Mouse (Mus musculus): ENCODE results near the gene Efcab11. TPM values are rescaled to one million over a fixed set of nuclear protein-coding genes. Genes with fewer than 3 reads are reported as not detected.

Gene Efcab11
- polyA plus RNA-seq, 1 experiment from 2014 or later: 7.1 TPM

DNA sequence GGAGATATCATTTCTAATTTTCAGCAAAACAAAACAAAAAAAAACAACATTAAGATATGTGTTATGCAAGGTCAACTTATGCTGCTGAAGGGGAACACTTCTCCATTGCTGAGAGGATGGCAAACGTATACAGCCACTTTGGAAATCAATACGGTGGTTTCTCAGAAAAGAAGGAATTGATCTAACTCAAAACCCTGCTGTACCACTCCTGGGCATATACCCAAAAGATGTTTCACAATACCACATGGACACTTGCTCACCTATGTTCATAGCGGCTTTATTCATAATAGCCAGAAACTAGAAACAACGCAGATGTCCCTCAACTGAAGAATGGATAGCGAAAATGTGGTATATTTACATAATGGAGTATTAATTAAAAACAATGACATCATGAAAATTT is 25.6 kb downstream of the Efcab11 start:
- no peak for ATAC-seq
- H3K4me1 ChIP-seq (replicated peaks; ENCODE audit: control insufficient read depth, insufficient read depth, low read length): peaks cover 21% of the 10 kb centered on the region
- no peak overlapping the region for H3K9ac ChIP-seq (replicated peaks; ENCODE audit: low read depth, low read length)
- no peaks in the 10 kb centered on the region for H3K36me3 ChIP-seq (ENCODE audit: control insufficient read depth, insufficient read depth)
- 92% methylated on average over 5 of the region's 5 CpGs for WGBS
- no peak overlapping the region for H3K4me2 ChIP-seq (ENCODE audit: low read length)
- H3K9me3 ChIP-seq (ENCODE audit: control insufficient read depth, low read length): no peaks in the 10 kb centered on the region
- no peak overlapping the region for H3K4me3 ChIP-seq (replicated peaks; ENCODE audit: low read length)
- no peaks in the 10 kb centered on the region for H3K27me3 ChIP-seq (replicated peaks; ENCODE audit: control insufficient read depth, insufficient read depth, low read length)
- H3K27ac ChIP-seq (ENCODE audit: low read length): no peak overlapping the region

DNA sequence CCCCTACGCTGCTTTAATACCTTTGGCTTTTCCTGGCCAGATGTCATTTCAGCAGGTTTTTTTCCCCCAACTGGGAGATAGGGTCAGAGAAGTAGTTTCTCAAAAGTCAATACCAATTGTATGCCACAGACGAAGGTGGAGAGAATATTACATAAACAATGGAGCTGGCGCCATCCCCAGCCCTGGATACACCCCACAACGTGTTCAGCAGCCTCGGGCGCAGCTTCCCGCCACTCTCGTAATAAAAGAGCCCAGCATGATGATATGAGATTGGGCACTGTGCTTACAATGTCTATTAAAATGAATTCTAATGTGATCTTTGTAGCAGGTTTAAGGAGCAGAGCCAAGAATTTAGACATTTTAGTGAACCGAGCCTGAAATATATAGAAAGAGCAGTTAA is 28.2 kb downstream of the Efcab11 start:
- ATAC-seq: no peak
- Histone ChIP-seq H3K9me3 (ENCODE audit: control insufficient read depth, low read length) (no peaks in the 10 kb centered on the region), H3K27ac (ENCODE audit: low read length) (no peak overlapping the region), H3K4me1 (replicated peaks; ENCODE audit: control insufficient read depth, insufficient read depth, low read length) (peaks cover 35% of the 10 kb centered on the region), H3K36me3 (ENCODE audit: control insufficient read depth, insufficient read depth) (no peaks in the 10 kb centered on the region), H3K9ac (replicated peaks; ENCODE audit: low read depth, low read length) (no peak overlapping the region), H3K4me3 (replicated peaks; ENCODE audit: low read length) (no peak overlapping the region), H3K4me2 (ENCODE audit: low read length) (no peak overlapping the region), H3K27me3 (replicated peaks; ENCODE audit: control insufficient read depth, insufficient read depth, low read length) (no peaks in the 10 kb centered on the region)
- 36% methylated on average over 9 of the region's 9 CpGs for WGBS

DNA sequence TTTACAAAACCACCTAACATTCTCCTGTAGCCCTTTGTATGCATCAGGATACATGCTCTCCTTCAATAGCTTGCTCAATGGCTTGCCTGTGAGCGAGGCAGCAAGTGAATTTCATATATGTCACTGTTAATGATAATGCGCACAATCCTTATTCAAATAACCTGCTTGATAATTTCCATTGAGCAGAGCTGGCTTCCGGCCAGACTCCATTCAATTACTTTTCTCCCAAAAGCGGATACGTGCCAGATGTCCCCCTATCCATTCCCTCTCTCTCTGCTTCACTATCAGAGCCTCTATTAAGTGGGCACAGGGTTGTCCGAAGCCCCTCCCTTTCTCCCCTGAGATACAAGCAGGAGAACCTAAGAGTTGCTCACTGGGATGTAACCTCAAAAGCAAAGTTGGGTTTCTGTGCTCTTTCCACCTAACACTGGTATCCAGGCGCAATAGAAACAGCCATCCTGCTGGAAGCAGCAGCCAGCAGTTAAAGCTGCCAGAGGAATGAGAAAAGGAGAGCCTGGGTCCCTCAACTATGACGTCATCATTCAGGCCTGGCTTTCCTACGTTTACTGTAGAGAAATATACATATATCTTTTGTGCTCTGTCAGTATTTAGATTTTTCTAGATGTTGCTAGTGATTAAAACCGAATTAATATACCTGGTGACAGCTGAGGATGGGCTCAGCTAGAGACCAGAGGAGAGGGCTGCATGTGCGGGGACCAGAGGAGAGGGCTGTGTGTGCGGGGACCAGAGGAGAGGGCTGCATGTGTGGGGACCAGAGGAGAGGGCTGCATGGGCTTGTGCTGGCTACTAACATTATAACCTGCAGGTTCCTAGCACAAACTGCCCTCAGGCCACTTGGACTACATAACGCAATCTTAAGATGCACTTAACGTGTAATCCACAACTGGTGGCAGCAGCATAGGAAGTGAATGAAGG is 30.6 kb downstream of the Efcab11 start:
- Histone ChIP-seq H3K9ac (replicated peaks; ENCODE audit: low read depth, low read length) (no peak overlapping the region), H3K4me2 (ENCODE audit: low read length) (peak overlapping the region; percentile 2; the same call in 1 of the 2 replicates), H3K4me1 (replicated peaks; ENCODE audit: control insufficient read depth, insufficient read depth, low read length) (peaks cover 28% of the 10 kb centered on the region), H3K4me3 (replicated peaks; ENCODE audit: low read length) (no peak overlapping the region), H3K9me3 (ENCODE audit: control insufficient read depth, low read length) (no peaks in the 10 kb centered on the region), H3K27ac (ENCODE audit: low read length) (peak overlapping the region; percentile 56; the same call in 1 of the 2 replicates), H3K27me3 (replicated peaks; ENCODE audit: control insufficient read depth, insufficient read depth, low read length) (no peaks in the 10 kb centered on the region), H3K36me3 (ENCODE audit: control insufficient read depth, insufficient read depth) (no peaks in the 10 kb centered on the region)
- ATAC-seq: peak; percentile 76
- WGBS: 34% methylated on average over 14 of the region's 14 CpGs

DNA sequence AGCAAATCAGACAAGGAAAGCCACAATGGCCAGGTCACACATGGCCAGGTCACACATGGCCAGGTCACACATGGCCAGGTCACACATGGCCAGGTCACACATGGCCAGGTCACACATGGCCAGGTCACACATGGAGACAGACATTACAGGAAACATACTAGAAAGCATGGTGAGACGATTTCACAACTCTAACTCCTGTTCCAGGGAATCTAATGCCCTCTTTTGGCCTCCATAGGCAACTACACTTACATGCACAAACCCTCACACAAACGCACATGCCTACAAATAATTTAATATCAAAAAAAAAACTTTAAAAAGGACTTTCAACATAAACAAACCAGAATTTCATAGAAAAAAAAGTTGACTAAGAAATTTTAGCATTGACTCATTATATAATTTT is 34.2 kb downstream of the Efcab11 start:
- no peak overlapping the region for H3K4me2 ChIP-seq (ENCODE audit: low read length)
- H3K9ac ChIP-seq (replicated peaks; ENCODE audit: low read depth, low read length): no peak overlapping the region
- WGBS: 90% methylated on average over 2 of the region's 2 CpGs
- H3K9me3 ChIP-seq (ENCODE audit: control insufficient read depth, low read length): no peaks in the 10 kb centered on the region
- H3K27me3 ChIP-seq (replicated peaks; ENCODE audit: control insufficient read depth, insufficient read depth, low read length): no peaks in the 10 kb centered on the region
- H3K36me3 ChIP-seq (ENCODE audit: control insufficient read depth, insufficient read depth): no peaks in the 10 kb centered on the region
- no peak overlapping the region for H3K27ac ChIP-seq (ENCODE audit: low read length)
- H3K4me1 ChIP-seq (replicated peaks; ENCODE audit: control insufficient read depth, insufficient read depth, low read length): peaks cover 22% of the 10 kb centered on the region
- H3K4me3 ChIP-seq (replicated peaks; ENCODE audit: low read length): no peak overlapping the region
- no peak for ATAC-seq

DNA sequence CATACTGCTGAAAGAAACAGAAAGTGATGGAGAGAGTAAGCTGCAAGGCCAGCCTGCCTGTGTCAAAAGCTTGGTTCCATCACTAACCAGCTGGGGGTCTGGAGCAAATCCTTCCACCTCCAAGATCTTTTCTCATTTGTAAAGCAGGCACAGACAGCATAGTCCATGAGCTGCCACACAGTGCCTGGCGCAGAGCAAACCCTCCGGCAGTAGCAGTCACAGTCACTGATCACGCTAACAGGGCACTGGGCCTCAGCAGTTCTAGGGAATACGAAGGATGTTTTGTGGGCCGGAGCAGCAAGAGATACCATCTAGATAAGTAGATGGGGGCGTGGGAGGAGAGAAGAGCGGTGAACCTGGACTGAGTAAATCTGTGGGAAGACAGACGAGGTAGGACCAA is 39.3 kb downstream of the Efcab11 start:
- H3K36me3 ChIP-seq (ENCODE audit: control insufficient read depth, insufficient read depth): no peaks in the 10 kb centered on the region
- H3K9ac ChIP-seq (replicated peaks; ENCODE audit: low read depth, low read length): no peak overlapping the region
- no peaks in the 10 kb centered on the region for H3K9me3 ChIP-seq (ENCODE audit: control insufficient read depth, low read length)
- H3K4me1 ChIP-seq (replicated peaks; ENCODE audit: control insufficient read depth, insufficient read depth, low read length): no peaks in the 10 kb centered on the region
- no peak overlapping the region for H3K4me2 ChIP-seq (ENCODE audit: low read length)
- H3K27ac ChIP-seq (ENCODE audit: low read length): no peak overlapping the region
- WGBS: 93% methylated on average over 8 of the region's 8 CpGs
- ATAC-seq: no peak
- no peaks in the 10 kb centered on the region for H3K27me3 ChIP-seq (replicated peaks; ENCODE audit: control insufficient read depth, insufficient read depth, low read length)
- no peak overlapping the region for H3K4me3 ChIP-seq (replicated peaks; ENCODE audit: low read length)

DNA sequence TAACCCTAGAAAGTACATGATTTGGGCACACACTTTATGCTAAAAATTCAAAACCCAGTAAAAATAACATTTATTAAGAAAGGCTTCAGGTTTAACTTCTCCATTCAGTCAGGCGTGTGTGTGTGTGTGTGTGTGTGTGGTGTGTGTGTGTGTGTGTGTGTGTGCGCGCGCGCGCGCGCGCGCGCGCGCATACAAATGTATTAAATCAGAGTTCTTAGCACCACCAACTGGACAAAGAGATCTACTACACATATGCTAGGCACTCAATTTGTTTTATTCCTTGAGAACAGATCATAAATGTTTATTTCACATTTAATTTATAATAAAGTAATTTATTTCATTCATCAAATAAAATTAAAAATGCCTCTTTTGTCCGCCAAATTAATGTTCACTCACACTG is 45.5 kb downstream of the Efcab11 start:
- H3K36me3 ChIP-seq (ENCODE audit: control insufficient read depth, insufficient read depth): no peaks in the 10 kb centered on the region
- WGBS: 75% methylated on average over 14 of the region's 14 CpGs
- H3K4me3 ChIP-seq (replicated peaks; ENCODE audit: low read length): no peak overlapping the region
- ATAC-seq: no peak
- H3K4me1 ChIP-seq (replicated peaks; ENCODE audit: control insufficient read depth, insufficient read depth, low read length): peaks cover 11% of the 10 kb centered on the region
- H3K9ac ChIP-seq (replicated peaks; ENCODE audit: low read depth, low read length): no peak overlapping the region
- H3K9me3 ChIP-seq (ENCODE audit: control insufficient read depth, low read length): peaks cover under 1% of the 10 kb centered on the region; the same call in 1 of the 2 replicates
- H3K4me2 ChIP-seq (ENCODE audit: low read length): no peak overlapping the region
- H3K27me3 ChIP-seq (replicated peaks; ENCODE audit: control insufficient read depth, insufficient read depth, low read length): no peaks in the 10 kb centered on the region
- no peak overlapping the region for H3K27ac ChIP-seq (ENCODE audit: low read length)

DNA sequence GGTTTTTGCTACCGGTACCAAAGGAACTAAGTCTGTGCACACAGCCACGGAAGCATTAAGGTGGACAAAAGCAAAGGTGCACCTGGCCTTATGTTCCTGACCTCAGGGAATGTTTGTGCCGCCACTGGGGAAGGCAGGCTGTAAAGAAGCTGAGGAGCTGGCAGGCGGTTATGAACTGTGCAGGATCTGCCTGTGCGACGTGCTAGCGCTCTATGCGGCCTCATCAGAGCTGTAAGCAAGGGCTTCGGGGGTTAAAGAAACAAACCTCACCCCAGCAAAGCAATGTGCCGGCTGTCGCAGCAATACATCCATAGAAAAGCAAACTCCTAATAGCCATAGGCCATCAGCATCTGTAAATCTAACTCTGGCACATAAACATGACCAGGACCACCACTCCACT is 46.1 kb downstream of the Efcab11 start:
- Histone ChIP-seq H3K9me3 (ENCODE audit: control insufficient read depth, low read length) (peaks cover 4% of the 10 kb centered on the region; the same call in 1 of the 2 replicates), H3K27me3 (replicated peaks; ENCODE audit: control insufficient read depth, insufficient read depth, low read length) (no peaks in the 10 kb centered on the region), H3K4me1 (replicated peaks; ENCODE audit: control insufficient read depth, insufficient read depth, low read length) (peaks cover 11% of the 10 kb centered on the region), H3K9ac (replicated peaks; ENCODE audit: low read depth, low read length) (no peak overlapping the region), H3K4me3 (replicated peaks; ENCODE audit: low read length) (no peak overlapping the region), H3K36me3 (ENCODE audit: control insufficient read depth, insufficient read depth) (no peaks in the 10 kb centered on the region), H3K4me2 (ENCODE audit: low read length) (no peak overlapping the region), H3K27ac (ENCODE audit: low read length) (no peak overlapping the region)
- no peak for ATAC-seq
- 79% methylated on average over 11 of the region's 11 CpGs for WGBS

DNA sequence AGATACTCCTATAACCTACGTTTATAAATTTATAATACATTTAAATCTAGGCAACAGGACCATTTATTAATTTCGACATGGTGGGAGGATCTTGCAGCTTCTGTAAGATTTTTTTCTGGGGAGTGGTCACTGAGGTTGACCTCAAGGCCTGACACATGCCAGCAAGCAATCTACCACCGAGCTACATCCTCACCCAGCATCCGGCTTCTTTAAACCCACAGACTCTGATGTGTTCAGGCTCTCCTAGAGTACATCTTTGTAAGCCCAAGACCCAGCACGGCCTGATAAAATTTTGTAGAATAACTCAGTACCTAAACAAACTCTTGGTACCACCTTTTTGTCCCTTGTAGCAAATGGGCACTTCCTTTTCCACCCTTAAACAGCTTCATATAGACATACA is 46.7 kb downstream of the Efcab11 start:
- ATAC-seq: no peak
- no peak overlapping the region for H3K9ac ChIP-seq (replicated peaks; ENCODE audit: low read depth, low read length)
- 91% methylated on average over 5 of the region's 5 CpGs for WGBS
- peaks cover 11% of the 10 kb centered on the region for H3K4me1 ChIP-seq (replicated peaks; ENCODE audit: control insufficient read depth, insufficient read depth, low read length)
- H3K4me3 ChIP-seq (replicated peaks; ENCODE audit: low read length): no peak overlapping the region
- H3K27me3 ChIP-seq (replicated peaks; ENCODE audit: control insufficient read depth, insufficient read depth, low read length): no peaks in the 10 kb centered on the region
- peaks cover 4% of the 10 kb centered on the region; the same call in 1 of the 2 replicates for H3K9me3 ChIP-seq (ENCODE audit: control insufficient read depth, low read length)
- no peak overlapping the region for H3K4me2 ChIP-seq (ENCODE audit: low read length)
- H3K27ac ChIP-seq (ENCODE audit: low read length): no peak overlapping the region
- H3K36me3 ChIP-seq (ENCODE audit: control insufficient read depth, insufficient read depth): no peaks in the 10 kb centered on the region

DNA sequence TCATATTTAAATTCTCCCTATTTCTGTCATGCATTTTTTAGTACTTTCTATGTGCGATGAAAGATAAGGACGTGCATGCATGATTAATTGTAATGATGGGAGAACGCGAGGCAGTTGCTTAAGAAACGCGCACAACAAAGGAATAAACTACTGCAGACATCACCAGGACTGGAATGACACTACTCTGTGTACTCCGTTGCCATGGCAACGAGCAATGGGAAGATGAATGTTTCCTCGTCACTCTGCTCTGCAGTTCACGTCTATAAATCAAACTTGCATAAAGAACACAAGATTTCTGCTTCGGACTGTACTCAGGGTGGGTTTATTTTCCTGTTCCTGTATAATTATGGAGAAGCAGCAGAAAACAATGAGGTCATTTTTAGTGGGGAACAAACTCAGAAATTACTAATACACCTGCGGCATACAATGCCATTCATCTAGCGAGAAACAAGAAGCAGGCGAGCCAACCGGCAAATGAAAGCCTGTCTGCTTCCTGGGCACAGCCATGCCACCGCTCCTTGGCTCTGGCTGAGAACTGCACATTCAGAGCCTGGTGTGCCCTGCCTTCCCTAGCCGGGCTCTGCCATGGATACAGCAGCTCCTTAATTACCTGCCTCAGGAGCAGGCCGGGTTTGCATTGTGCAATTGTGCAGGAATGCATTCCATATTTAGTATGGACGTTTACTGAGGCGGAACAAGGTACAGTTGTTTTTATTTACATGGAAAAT is 47.7 kb downstream of the Efcab11 start:
- 24% methylated on average over 20 of the region's 20 CpGs for WGBS
- H3K4me3 ChIP-seq (replicated peaks; ENCODE audit: low read length): peak overlapping the region; percentile 1; the same call in 1 of the 2 replicates
- peaks cover 11% of the 10 kb centered on the region for H3K4me1 ChIP-seq (replicated peaks; ENCODE audit: control insufficient read depth, insufficient read depth, low read length)
- H3K27me3 ChIP-seq (replicated peaks; ENCODE audit: control insufficient read depth, insufficient read depth, low read length): no peaks in the 10 kb centered on the region
- peak overlapping the region; percentile 32 for H3K4me2 ChIP-seq (ENCODE audit: low read length)
- peak; percentile 91 for ATAC-seq
- H3K9ac ChIP-seq (replicated peaks; ENCODE audit: low read depth, low read length): peak overlapping the region; percentile 38; the same call in 1 of the 2 replicates
- H3K36me3 ChIP-seq (ENCODE audit: control insufficient read depth, insufficient read depth): no peaks in the 10 kb centered on the region
- H3K9me3 ChIP-seq (ENCODE audit: control insufficient read depth, low read length): peaks cover 4% of the 10 kb centered on the region; the same call in 1 of the 2 replicates
- peak overlapping the region; percentile 52 for H3K27ac ChIP-seq (ENCODE audit: low read length)

All from forebrain, embryonic 16.5 days (tissue).